Mouse (Mus musculus) retina, adult 2 months (tissue): Measurements from ENCODE around the gene Chst12.

Experiments
- DNase-seq: peaks from one replicate; pipeline ENCODE4 v3.0.0-alpha.2; 2012; ENCODE audit warnings: low read depth, low spot score

Chst12 gene

DNA sequence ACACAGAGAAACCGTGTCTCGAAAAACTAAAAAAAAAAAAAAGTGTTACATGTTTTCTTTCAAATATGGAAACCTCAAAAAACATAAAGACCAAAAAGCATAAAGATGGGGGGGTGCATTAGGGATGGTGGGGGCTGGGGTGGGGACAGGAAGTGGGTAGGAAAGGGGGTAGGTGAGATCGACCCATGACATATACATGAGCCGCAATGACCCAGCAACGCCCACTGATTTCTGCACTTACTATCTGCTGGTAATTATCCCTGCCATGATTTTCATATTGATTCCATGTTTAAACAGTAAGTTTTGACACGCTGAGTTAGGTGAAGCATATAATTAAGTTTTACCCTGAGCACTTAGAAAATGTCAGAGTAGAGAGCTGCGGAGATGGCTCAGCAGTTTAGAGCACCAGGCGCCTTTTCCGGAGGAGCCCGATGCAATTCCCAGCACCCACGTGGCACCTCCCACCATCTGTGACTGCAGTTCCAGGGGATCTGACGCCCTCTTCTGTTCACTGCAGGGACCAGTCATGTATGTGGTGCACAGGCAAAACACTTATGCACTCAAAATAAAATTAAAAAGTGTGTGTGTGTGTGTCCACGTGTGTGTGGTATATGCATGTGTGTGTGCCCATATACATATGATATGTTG lies 65.0 kb downstream of the Chst12 start:
- DNase-seq = no peak

DNA sequence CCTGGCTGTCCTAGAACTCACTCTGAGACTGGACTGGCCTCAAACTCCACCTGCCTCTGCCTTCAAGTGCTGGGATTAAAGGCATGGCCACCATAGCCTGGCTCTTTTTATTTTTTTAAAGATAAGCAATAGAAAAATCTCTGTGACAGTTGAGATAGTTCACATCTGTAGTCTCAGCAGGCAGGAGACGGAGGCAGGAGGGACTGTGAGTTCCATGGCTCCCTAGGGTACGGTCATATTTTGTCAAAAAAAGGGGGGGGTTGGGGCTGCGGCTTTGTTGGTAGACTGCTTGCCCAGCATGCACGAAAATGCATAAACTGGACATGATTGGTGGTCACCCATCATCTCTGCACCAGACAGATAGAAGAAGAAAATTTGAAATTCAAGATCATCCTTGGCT lies 65.9 kb downstream of the Chst12 start:
- no peak for DNase-seq

DNA sequence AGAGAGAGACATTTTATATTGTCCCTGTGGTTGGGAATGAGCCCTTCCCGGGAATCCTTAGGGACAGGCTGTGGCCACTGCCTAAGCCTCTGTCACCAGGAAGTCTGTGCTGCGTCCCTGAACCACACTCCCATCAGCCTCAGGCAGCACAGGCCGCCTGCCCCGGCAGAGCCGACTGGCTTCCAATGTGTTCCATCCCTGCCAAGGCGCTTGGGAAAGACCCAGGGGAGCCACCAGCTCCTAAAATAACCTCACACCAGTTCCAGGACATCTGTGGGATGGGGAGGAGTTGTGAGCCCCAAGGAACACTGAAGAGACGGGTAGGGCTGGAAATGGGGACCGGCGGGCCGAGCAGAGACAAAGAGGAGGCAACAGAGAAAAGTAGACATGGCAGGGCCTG lies 66.3 kb downstream of the Chst12 start:
- DNase-seq = no peak

DNA sequence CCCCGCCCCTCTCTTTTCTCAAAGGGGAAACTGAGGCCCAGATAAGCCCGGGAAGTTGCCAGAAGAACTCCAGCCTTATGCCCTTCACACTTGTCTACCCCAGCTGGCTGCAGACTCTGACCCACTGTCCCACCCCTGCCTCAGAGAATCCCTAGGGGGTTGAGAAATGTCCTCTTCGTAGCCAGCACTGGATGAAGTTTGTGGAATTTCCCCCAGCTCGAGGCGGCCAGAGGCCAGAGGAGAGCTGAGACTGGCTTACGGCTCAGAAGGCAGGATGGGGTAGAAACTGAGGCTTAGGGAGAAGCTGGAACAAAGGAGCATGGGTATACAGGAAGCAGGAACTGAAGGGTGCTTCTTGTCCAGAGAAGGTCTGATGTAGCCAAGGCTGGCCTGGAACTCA lies 67.3 kb downstream of the Chst12 start:
- DNase-seq = no peak
